In genomic region chr11:63351999-63352398, GRCm38 (mm10) we compare ENCODE assay signal across 18 mouse cellular contexts.
A peak's percentile ranks its signal among the peaks of the same experiment; 100 is the strongest.
DNase-seq lines count a peak whose midpoint lies in the region; ATAC-seq and TF ChIP-seq lines count a peak whose summit lies in the region.
"Had no signal": no experiment of that assay in that cellular context is flagged by ENCODE, and none has a peak within 500 bp of the region (broad histone marks: within the 10 kb centered on the region; RNA-seq: fewer than 3 reads in every experiment).

No protein-coding gene starts in this region.

- H3K27me3 ChIP-seq in heart, postnatal 0 days (ENCODE audit: control insufficient read depth, insufficient read depth, low read length) = no peaks in the 10 kb centered on the region
- H3K27me3 ChIP-seq: forebrain, embryonic 15.5 days; heart, embryonic 13.5 days had no signal

- H3K9me3 ChIP-seq in heart, postnatal 0 days (replicated peaks; ENCODE audit: control insufficient read depth, low read length) = no peaks in the 10 kb centered on the region
- H3K9me3 ChIP-seq: embryonic facial prominence, embryonic 12.5 days; forebrain, embryonic 15.5 days; heart, embryonic 13.5 days; hindbrain, embryonic 10.5 days had no signal

- H3K27ac ChIP-seq in heart, postnatal 0 days (ENCODE audit: low read depth) = peak overlapping the region; percentile 63; the same call in 1 of the 2 replicates
- H3K27ac ChIP-seq: embryonic facial prominence, embryonic 12.5 days; forebrain, embryonic 15.5 days; heart, embryonic 13.5 days; hindbrain, embryonic 10.5 days; hindbrain, embryonic 14.5 days had no signal

- no peak for TF ChIP-seq EP300 in heart, postnatal 0 days (IDR thresholded peaks at IDR 0.05; ENCODE audit: low read depth)

- H3K9ac ChIP-seq in heart, postnatal 0 days (replicated peaks; ENCODE audit: low read depth, low read length) = no peak overlapping the region
- H3K9ac ChIP-seq: embryonic facial prominence, embryonic 12.5 days; forebrain, embryonic 15.5 days; heart, embryonic 13.5 days; hindbrain, embryonic 14.5 days had no signal

- TF ChIP-seq CTCF in heart, postnatal 0 days (IDR thresholded peaks at IDR 0.05; ENCODE audit: low read depth) = no peak

- H3K4me1 ChIP-seq in heart, postnatal 0 days (ENCODE audit: control insufficient read depth, insufficient read depth) = peaks cover 7% of the 10 kb centered on the region; the same call in 1 of the 2 replicates

- 88% methylated on average over 8 of the region's 8 CpGs for WGBS in heart, postnatal 0 days

- no peak for DNase-seq in heart, postnatal 0 days (ENCODE audit: low spot score)
- DNase-seq in heart, postnatal 36 days = no peak
- peak; percentile 51 for DNase-seq in thymus, postnatal 10 days (ENCODE audit: low spot score in 2 of 2)
- DNase-seq in thymus, postnatal 4 days = peak; percentile 57
- DNase-seq in neural tube, embryonic 10.5 days (ENCODE audit: extremely low spot score, low spot score) = no peak
- no peak for DNase-seq in ovary, postnatal 36 days (ENCODE audit: low spot score)
- DNase-seq: adrenal gland, postnatal 10 days; cerebellum, adult 11-12 months; cerebellum, adult 9-10 months; cerebellum, postnatal 25 days; gastrocnemius, postnatal 14 days; heart, postnatal 14 days had no signal

- ATAC-seq in heart, postnatal 0 days (ENCODE audit: insufficient read depth, low read depth) = no peak
- peak; percentile 14 for ATAC-seq in inflammation-experienced regulatory T-cells, adult 6 months
- ATAC-seq: forebrain, embryonic 15.5 days had no signal

- H3K4me3 ChIP-seq in heart, postnatal 0 days (ENCODE audit: low read depth, low read length) = no peak overlapping the region
- H3K4me3 ChIP-seq: embryonic facial prominence, embryonic 12.5 days; forebrain, embryonic 15.5 days; heart, embryonic 13.5 days; hindbrain, embryonic 10.5 days had no signal

- H3K36me3 ChIP-seq in heart, postnatal 0 days (replicated peaks; ENCODE audit: control insufficient read depth, insufficient read depth, low read length) = no peaks in the 10 kb centered on the region
- H3K36me3 ChIP-seq: embryonic facial prominence, embryonic 12.5 days; forebrain, embryonic 15.5 days; heart, embryonic 13.5 days; hindbrain, embryonic 10.5 days had no signal

- intact Hi-C loops in heart, postnatal 36 days (cut with DNase I) = no loop called here

- H3K4me2 ChIP-seq in heart, postnatal 0 days (ENCODE audit: low read depth, low read length) = no peak overlapping the region
- H3K4me2 ChIP-seq: embryonic facial prominence, embryonic 12.5 days; forebrain, embryonic 15.5 days; heart, embryonic 13.5 days; hindbrain, embryonic 14.5 days had no signal

Comparison
In these comparisons a context has a peak if more than half of its experiments do, and no peak if none do; other contexts are left out.
1. DNase-seq: peak in thymus, postnatal 10 days (2 of 2) and thymus, postnatal 4 days (single experiment); none in heart, postnatal 0 days (single experiment), heart, postnatal 36 days (0 of 2), neural tube, embryonic 10.5 days (single experiment) and ovary, postnatal 36 days (single experiment).